Mouse (Mus musculus) ES-E14 (cell line): Measurements from ENCODE around the gene Krit1.

Source experiments
- CHD2 ChIP-seq: IDR thresholded peaks from 2 replicates; pipeline ENCODE4 v1.6.1; 2014; ENCODE audit warnings: mild to moderate bottlenecking, low read depth, low read length, inconsistent platforms
- MAFK ChIP-seq: IDR thresholded peaks from 2 replicates; pipeline ENCODE4 v1.6.1; 2014; ENCODE audit warnings: mild to moderate bottlenecking, low read depth, low read length, inconsistent platforms; ENCODE audit not compliant: insufficient read depth
- ZNF384 ChIP-seq: IDR thresholded peaks from 2 replicates; pipeline ENCODE4 v1.6.1; 2012; ENCODE audit warnings: low read depth, low read length, inconsistent platforms

DNA sequence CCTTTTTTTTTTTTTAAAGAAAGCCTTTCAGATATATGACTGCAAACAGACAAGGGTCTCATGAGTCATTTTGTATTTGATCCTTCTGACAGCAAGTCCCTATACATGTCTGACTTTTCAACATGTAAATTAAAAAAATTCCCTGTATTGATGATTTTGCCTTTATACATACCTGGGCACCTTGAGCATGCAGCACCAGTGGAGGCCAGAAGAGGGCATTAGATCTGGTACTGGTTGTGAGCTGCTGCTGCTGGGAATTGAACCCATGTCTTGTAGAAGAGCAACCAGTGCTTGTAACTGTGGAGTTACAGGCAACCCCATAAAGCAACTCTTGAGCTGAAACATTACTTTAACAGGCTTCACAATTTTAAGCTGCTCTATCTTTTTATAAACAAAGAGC is 20.3 kb upstream of the Krit1 start:
- TF ChIP-seq MAFK = no peak
- no peak for TF ChIP-seq CHD2
- TF ChIP-seq ZNF384 = no peak
